Mouse (Mus musculus) hematopoietic stem cell, adult 5-6 weeks (primary cell): ENCODE measurements around the gene Ephb1. TPM values are rescaled to one million over a fixed set of nuclear protein-coding genes. Genes with fewer than 3 reads are reported as not detected.

Experiments used
- ATAC-seq, 2 experiments: fragments of 125-278 bp in 1 of 2; replicated peaks in 1 of 2; 2 replicates each; pipeline ENCODE4 v1.8.0; 2016 to 2017; ENCODE audit warnings: inconsistent platforms in 2 of 2, mild to moderate bottlenecking in 2 of 2, moderate number of reproducible peaks in 2 of 2, low read depth in 1 of 2, moderate TSS enrichment in 1 of 2; ENCODE audit not compliant: low FRiP score in 2 of 2, poor library complexity in 2 of 2, severe bottlenecking in 2 of 2, insufficient read depth in 1 of 2, low TSS enrichment in 1 of 2
- total RNA-seq: library from RNA; stranded (forward); fragments of 172-1452, 232-1000 nt; gene quantifications from 2 replicates; pipeline ENCODE4 v1.2.3, GENCODE M21; 2017

Gene Ephb1
- total RNA-seq, 1 experiment from 2014 or later: not detected

DNA sequence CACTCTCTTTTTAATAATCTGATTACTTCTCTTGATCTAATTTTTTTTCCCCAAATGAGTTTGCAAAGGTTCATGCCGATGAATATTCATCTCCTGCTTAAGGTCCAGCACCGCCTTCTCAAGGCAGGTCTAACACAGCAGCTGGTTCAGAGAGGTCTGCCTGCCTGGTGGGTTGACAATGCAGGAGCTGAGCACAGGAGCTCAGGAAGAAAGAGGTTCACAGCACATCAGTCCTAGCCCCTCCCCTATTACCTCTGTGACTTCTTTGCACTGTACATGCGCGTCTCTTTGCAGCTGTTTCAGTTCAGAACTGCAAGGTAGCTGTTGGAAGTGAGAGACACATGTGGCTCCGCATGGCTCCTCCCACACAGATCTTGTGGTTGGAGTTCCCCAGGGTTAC, 281.1 kb downstream of the Ephb1 start:
- no peak for ATAC-seq

- ATAC-seq: no peak
Observed at GRCm38 (mm10) chr9:102069151-102069882, 285.2 kb downstream of the Ephb1 start.

DNA sequence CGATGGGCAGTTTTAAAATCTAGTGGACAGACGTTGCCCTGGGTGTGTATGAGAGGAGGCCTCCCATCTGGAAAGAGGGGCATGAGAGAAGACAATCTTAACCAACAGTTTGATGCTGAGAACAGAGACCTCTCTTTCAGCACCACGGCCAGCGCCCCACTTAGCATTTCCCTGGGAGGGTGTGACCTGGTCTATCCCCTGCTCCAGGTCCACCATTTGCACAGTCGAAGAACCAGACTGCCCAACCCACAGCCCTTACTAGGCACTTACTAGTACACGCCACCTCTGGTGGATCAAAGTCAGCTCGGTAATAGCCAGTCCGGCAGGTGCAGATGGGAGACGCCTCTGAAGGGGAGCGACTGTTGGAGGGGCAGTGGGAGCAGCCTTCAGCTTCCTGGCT, 287.9 kb downstream of the Ephb1 start:
- no peak for ATAC-seq

DNA sequence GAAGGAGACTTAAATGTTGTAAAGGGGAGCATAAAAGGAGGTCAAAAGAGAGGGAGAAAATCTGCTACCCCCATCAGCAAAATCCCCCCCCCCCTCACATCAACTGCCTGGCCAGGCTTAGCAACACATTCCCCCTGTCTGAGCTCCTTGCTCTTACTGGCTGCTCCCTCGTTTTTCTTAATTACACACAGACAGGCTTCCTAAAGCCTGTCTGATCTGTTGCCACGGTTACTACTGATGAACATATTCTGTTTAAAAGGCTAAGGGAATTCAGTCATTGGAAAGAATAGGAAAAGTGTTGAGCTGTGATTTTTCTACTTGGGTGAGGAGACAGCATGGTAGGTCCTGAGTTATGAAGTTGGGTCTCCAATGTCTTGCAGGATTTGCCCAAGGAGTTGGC, 308.6 kb downstream of the Ephb1 start:
- ATAC-seq: no peak

GRCm38 (mm10) chr9:102045111-102045861, 309.2 kb downstream of the Ephb1 start:
- ATAC-seq: no peak

DNA sequence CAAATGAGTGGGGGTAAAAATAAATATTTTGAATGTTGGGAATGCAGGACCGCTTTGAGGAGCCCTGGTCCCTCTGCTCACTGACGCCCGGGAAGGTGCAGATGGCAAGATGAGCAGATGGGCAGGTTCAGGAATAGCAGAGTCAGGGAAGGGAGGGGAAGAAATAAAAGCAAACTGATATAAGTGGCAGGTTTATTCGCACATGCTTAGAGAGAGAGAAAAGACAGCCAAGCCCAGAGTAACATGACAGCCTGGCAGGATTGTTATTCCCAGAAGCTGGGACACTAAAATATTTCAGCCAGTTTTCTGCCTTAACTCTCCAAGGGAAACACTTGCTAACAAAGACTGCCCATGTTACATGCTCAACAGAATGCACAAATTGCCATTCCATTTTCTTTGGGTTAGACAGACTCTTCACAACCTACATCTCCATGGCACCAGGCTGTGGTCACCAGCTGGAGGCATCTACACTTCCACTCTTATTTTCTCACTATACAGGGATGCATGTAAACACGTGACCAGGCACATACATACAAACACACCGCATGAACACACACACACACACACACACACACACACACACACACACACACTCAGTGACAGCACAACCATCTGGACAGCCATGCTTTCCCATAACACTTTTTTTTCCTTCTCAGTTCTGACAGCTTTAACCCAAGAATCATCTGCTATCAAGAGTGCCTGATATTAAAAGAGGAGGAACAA, 315.3 kb downstream of the Ephb1 start:
- ATAC-seq: no peak

DNA sequence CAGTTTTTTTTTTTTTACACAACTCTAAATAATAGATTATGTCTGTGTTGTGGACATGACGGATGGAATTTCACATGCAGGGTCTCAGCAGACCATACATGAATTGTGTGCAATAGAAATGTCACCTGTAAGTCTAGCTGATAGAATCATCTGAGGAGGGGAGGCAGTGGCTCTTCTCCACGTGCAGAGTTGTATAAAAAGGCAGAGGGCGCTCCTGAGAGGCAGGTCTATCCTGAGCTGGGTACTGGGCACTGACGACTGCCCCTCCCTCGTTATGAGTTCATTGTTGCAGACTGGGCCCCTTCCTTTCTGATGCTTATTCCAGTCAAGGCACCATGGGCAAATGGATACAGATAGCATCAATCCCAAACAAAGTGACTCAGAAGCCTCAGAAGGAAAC, 318.4 kb downstream of the Ephb1 start:
- ATAC-seq: no peak

DNA sequence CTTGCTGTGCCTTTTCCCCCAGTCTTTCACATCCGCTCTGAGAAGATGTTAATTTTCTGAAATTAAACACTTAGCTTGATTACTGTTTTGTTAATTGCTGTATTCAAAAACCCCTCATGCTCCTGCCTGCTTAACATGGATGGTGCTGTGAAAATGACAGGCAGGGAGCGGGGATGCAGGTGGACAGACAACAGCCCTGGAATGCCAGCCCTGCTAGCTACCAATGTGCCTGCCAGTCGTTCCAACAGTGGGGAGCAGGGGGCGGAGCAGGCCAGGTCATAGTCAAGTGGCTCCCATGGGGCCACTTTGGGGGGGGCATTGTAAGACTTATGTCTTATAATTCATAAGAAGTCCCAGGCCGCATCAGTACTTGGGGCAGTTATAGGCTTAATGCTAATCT, 321.3 kb downstream of the Ephb1 start:
- ATAC-seq: no peak

- ATAC-seq: no peak
Observed at GRCm38 (mm10) chr9:102032376-102032775, 322.1 kb downstream of the Ephb1 start.

- no peak for ATAC-seq
Observed at GRCm38 (mm10) chr9:102029661-102030060, 324.8 kb downstream of the Ephb1 start.

DNA sequence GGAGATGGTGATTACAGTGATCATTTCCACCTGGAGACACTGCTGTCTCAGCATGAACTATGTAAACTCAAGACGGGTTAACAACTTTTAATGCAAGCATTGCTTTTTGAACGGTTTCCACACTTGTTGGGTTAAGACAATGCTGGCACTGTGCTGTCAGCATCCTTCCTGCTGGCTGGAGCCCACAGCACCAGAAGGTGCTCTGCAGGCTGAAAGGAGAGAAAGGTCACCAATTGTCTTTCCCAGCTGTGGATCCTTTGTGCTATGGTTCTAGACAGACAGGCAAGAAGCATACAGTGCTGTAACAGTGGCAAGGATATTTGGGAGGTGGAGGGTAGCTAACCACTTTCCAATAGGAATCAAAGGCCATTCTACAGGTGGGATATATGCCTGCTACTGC, 328.4 kb downstream of the Ephb1 start:
- ATAC-seq: no peak

DNA sequence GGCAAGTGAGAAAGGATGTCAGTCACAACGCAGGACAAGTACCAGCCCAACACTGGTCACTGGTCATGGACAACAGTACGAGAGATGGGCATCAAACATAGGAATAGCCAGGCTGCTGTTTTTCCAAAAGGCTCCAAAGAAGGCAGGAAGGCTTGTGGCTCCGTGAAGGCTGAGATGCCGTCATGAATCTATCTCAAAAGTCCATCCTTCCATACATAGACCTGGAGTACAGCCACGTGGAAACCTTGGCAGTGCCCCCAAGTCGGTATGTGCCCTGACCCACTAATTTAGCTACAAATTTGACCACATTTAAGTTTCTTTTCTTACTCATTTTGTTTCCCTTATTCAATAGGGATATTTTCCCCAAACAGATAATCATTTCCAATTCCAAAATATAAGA, 329.4 kb downstream of the Ephb1 start:
- ATAC-seq: no peak

DNA sequence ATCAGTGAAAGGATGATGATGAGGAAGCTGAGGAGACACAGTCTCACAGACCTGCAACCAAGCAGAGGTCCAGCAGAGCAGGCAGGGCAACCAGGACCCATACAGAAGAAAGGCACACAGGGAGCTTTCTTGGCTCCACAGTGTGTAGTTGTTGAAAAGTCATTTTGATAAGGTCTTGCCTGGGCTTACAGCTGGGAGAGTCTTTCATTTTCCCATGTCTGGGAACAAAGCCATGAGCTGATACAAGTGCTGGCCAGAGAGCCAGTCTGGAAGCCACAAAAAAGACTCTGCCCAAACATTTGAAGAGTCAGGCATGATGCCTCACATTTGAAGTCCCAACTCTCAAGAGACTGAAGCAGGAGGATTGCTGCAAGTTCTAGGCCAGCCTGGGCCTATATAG, 339.0 kb downstream of the Ephb1 start:
- no peak for ATAC-seq

DNA sequence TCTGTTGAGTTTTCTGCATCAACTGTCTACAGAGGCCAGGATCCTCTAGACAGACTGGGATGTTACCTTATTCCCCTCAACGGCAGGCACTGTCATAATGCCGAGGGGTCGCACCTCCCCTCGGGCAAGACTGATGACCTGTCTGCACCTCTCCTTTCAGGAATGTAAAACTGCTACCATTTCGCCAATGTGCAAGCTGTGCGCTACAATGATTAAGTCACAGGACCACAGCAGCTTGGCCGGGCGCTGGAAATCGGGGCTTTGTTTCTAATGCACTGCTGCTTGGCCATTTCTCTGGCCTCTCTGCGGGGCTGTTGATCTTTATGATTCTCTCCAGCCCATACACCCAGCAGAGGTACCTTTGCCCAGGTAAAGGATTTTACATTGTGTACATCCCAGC, 346.8 kb downstream of the Ephb1 start:
- no peak for ATAC-seq

- peak; percentile 66 to 78 for ATAC-seq
Observed at GRCm38 (mm10) chr9:102006539-102006938, 348.0 kb downstream of the Ephb1 start.

GRCm38 (mm10) chr9:102002920-102003319, 351.6 kb downstream of the Ephb1 start:
- no peak for ATAC-seq

- no peak for ATAC-seq
Observed at GRCm38 (mm10) chr9:102002186-102002585, 352.3 kb downstream of the Ephb1 start.

DNA sequence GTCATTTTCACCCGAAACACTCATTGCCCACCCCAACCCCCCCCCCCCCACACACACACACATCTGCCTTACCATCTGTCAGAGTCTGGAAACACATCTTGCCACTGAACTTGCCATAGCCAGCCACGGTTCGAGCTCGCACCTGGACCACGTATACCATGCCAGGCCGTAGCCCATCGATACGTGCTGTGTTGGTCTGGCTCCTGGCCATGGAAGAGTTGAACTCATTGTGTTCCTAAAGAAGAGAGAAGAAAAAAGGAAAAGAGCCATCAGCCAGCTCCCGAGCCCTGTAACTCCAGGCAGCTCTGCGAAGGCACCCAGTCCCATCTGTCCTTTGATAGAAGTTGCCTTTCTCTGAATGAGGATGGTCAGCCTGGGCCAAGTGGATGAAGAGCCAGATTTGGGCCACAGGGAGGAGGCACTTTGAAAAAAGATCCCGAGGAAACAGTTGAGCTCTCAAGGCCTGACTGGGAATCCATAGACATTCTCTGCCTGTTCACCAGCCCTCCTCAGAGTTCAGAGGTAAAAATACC, 352.8 kb downstream of the Ephb1 start:
- no peak for ATAC-seq
